Mouse (Mus musculus) liver, embryonic 18 days (tissue): ENCODE data around the gene 4833439L19Rik. TPM values are rescaled to one million over a fixed set of nuclear protein-coding genes. Genes with fewer than 3 reads are reported as not detected.

ENCODE experiments used
- polyA plus RNA-seq: library from polyadenylated mRNA; depleted of rRNA; stranded (reverse); fragments of >200 nt; gene quantifications from 2 replicates; pipeline ENCODE4 v1.2.3, GENCODE M21; 2012; rRNA removed

The 4833439L19Rik gene
- polyA plus RNA-seq = 25.3 and 27.0 TPM in 2 replicates

GRCm38 (mm10) chr13:54565201-54565581 is at the start of gene 4833439L19Rik:
Gene 4833439L19Rik, minus strand, starts transcription at chr13:54565435.

GRCm38 (mm10) chr13:54610972-54611754 is 45.9 kb upstream of the 4833439L19Rik start, which contains the start of gene Cltb:
Gene Cltb, minus strand, starts transcription at chr13:54611344.

GRCm38 (mm10) chr13:54589996-54590951 is 25.0 kb upstream of the 4833439L19Rik start, which contains the start of the genes Nop16 and Higd2a:
Gene Nop16, minus strand, starts transcription at chr13:54590090.
Gene Higd2a, plus strand, starts transcription at chr13:54590207.

GRCm38 (mm10) chr13:54574854-54575481 is 9.7 kb upstream of the 4833439L19Rik start, which contains the start of gene Arl10:
Gene Arl10, plus strand, starts transcription at chr13:54575015.

GRCm38 (mm10) chr13:54503604-54504521 is 61.4 kb downstream of the 4833439L19Rik start, which contains the start of gene Simc1:
Gene Simc1, plus strand, starts transcription at chr13:54503779.

Other genes with a start within 250 kb of the 4833439L19Rik start
- 2.3 TPM in 2 replicates for gene Cplx2, start 194.1 kb downstream of the 4833439L19Rik start, polyA plus RNA-seq
- gene Thoc3, start 96.6 kb downstream of the 4833439L19Rik start, polyA plus RNA-seq = 12.3 and 12.7 TPM in 2 replicates
- gene Simc1, start 61.7 kb downstream of the 4833439L19Rik start, polyA plus RNA-seq = 2.4 and 2.9 TPM in 2 replicates
- gene Arl10, start 9.6 kb upstream of the 4833439L19Rik start, polyA plus RNA-seq = 8.0 and 8.1 TPM in 2 replicates
- gene Nop16, start 24.7 kb upstream of the 4833439L19Rik start, polyA plus RNA-seq = 21.2 and 22.5 TPM in 2 replicates
- gene Higd2a, start 24.8 kb upstream of the 4833439L19Rik start, polyA plus RNA-seq = 58.7 and 62.8 TPM in 2 replicates
- gene Cltb, start 45.9 kb upstream of the 4833439L19Rik start, polyA plus RNA-seq = 9.7 and 9.9 TPM in 2 replicates
- gene Faf2, start 56.3 kb upstream of the 4833439L19Rik start, polyA plus RNA-seq = 15.0 and 15.7 TPM in 2 replicates
- gene Rnf44, start 128.5 kb upstream of the 4833439L19Rik start, polyA plus RNA-seq = 18.2 and 21.5 TPM in 2 replicates
- 9.8 and 10.2 TPM in 2 replicates for gene Cdhr2, start 136.0 kb upstream of the 4833439L19Rik start, polyA plus RNA-seq
- gene Gprin1, start 184.4 kb upstream of the 4833439L19Rik start, polyA plus RNA-seq = 0.01 and 0.04 TPM in 2 replicates
- gene Sncb, start 201.2 kb upstream of the 4833439L19Rik start, polyA plus RNA-seq = not detected in 2 replicates
- not detected in 2 replicates for gene Eif4e1b, start 218.6 kb upstream of the 4833439L19Rik start, polyA plus RNA-seq
- 0.71 and 0.74 TPM in 2 replicates for gene Tspan17, start 223.9 kb upstream of the 4833439L19Rik start, polyA plus RNA-seq